Mouse (Mus musculus) erythroid progenitor cell, adult 5-6 weeks (primary cell): ENCODE results near the gene Kcne3. TPM values are rescaled to one million over a fixed set of nuclear protein-coding genes. Genes with fewer than 3 reads are reported as not detected.

Experiments
- ATAC-seq: replicated peaks from 2 replicates; pipeline ENCODE4 v1.8.0; 2016; ENCODE audit warnings: moderate number of reproducible peaks, mild to moderate bottlenecking, moderate TSS enrichment, inconsistent platforms; ENCODE audit not compliant: poor library complexity, low FRiP score, severe bottlenecking
- total RNA-seq, 2 experiments: library from RNA; stranded (forward) in 1 of 2; stranded (reverse) in 1 of 2; fragments of 150-400 nt in 1 of 2; fragments of 186-747, 209-891 nt in 1 of 2; gene quantifications; 2 replicates each; pipeline versions ENCODE4 v1.2.3 to v1.2.4; 2015 to 2017; ENCODE audit warnings: low replicate concordance in 2 of 2

Gene Kcne3
- total RNA-seq, 2 experiments from 2014 or later = not detected

- ATAC-seq = no peak
Observed at GRCm38 (mm10) chr7:100179836-100180407, 3.6 kb downstream of the Kcne3 start.

GRCm38 (mm10) chr7:100181176-100181575 lies 4.9 kb downstream of the Kcne3 start:
- no peak for ATAC-seq

GRCm38 (mm10) chr7:100181614-100182013 lies 5.3 kb downstream of the Kcne3 start:
- no peak for ATAC-seq

- no peak for ATAC-seq
Observed at GRCm38 (mm10) chr7:100182388-100182787, 6.1 kb downstream of the Kcne3 start.

GRCm38 (mm10) chr7:100187601-100188000 lies 11.3 kb downstream of the Kcne3 start:
- ATAC-seq = no peak

GRCm38 (mm10) chr7:100190167-100190566 lies 13.9 kb downstream of the Kcne3 start:
- ATAC-seq = no peak

- peak; percentile 78; the same call in 1 of the 2 replicates for ATAC-seq
Observed at GRCm38 (mm10) chr7:100190778-100191177, 14.5 kb downstream of the Kcne3 start.

GRCm38 (mm10) chr7:100201191-100201590 lies 24.9 kb downstream of the Kcne3 start:
- no peak for ATAC-seq

- ATAC-seq = no peak
Observed at GRCm38 (mm10) chr7:100203616-100204015, 27.3 kb downstream of the Kcne3 start.

- no peak for ATAC-seq
Observed at GRCm38 (mm10) chr7:100204871-100205270, 28.6 kb downstream of the Kcne3 start.

GRCm38 (mm10) chr7:100206144-100206543 lies 29.8 kb downstream of the Kcne3 start:
- no peak for ATAC-seq

GRCm38 (mm10) chr7:100207886-100208285 lies 31.6 kb downstream of the Kcne3 start:
- no peak for ATAC-seq

GRCm38 (mm10) chr7:100214310-100214709 lies 38.0 kb downstream of the Kcne3 start:
- ATAC-seq = no peak

GRCm38 (mm10) chr7:100215116-100215732 lies 38.9 kb downstream of the Kcne3 start:
- no peak for ATAC-seq

GRCm38 (mm10) chr7:100215976-100216375 lies 39.7 kb downstream of the Kcne3 start:
- ATAC-seq = no peak

GRCm38 (mm10) chr7:100216601-100217565 lies 40.6 kb downstream of the Kcne3 start:
- no peak for ATAC-seq

GRCm38 (mm10) chr7:100227158-100227875 lies 51.0 kb downstream of the Kcne3 start, which contains the start of gene Pgm2l1:
TSS of gene Pgm2l1 (plus strand) at chr7:100227394.
- ATAC-seq = peak; percentile 91

- ATAC-seq = peak; percentile 54
Observed at GRCm38 (mm10) chr7:100227896-100228525, 51.7 kb downstream of the Kcne3 start.

- ATAC-seq = no peak
Observed at GRCm38 (mm10) chr7:100228957-100229356, 52.7 kb downstream of the Kcne3 start.
